Mouse (Mus musculus): ENCODE results near the gene Zmynd10. TPM values are rescaled to one million over a fixed set of nuclear protein-coding genes. Genes with fewer than 3 reads are reported as not detected.

The Zmynd10 gene
- total and polyA plus RNA-seq, 2 experiments from 2014 or later = 0.25 TPM; not detected in 1

- H3K27me3 ChIP-seq (ENCODE audit: control insufficient read depth, insufficient read depth, low read length) = 0 out of 2 replicates have a peak, but pooled peaks cover 12% of the 10 kb centered on the region
- no peak for TF ChIP-seq CTCF (IDR thresholded peaks at IDR 0.05; ENCODE audit: low read depth)
- TF ChIP-seq EP300 (IDR thresholded peaks at IDR 0.05; ENCODE audit: low read depth) = no peak
- DNase-seq (ENCODE audit: low spot score) = no peak
These were observed 2.4 kb downstream of the Zmynd10 start for GRCm38 (mm10) chr9:107549297-107550074.

GRCm38 (mm10) chr9:107550491-107551116, 3.5 kb downstream of the Zmynd10 start:
- DNase-seq (ENCODE audit: low spot score) = no peak
- Histone ChIP-seq H3K4me2 (ENCODE audit: low read depth, low read length) (peak overlapping the region; percentile 77), H3K4me1 (ENCODE audit: control insufficient read depth, insufficient read depth) (peaks cover 38% of the 10 kb centered on the region), H3K36me3 (replicated peaks; ENCODE audit: control insufficient read depth, insufficient read depth, low read length) (no peaks in the 10 kb centered on the region), H3K27me3 (ENCODE audit: control insufficient read depth, insufficient read depth, low read length) (0 out of 2 replicates have a peak, but pooled peaks cover 12% of the 10 kb centered on the region), H3K9me3 (replicated peaks; ENCODE audit: control insufficient read depth, low read length) (no peaks in the 10 kb centered on the region), H3K9ac (replicated peaks; ENCODE audit: low read depth, low read length) (peak overlapping the region; percentile 52; the same call in 1 of the 2 replicates), H3K27ac (ENCODE audit: low read depth) (no peak overlapping the region), H3K4me3 (ENCODE audit: low read depth, low read length) (peak overlapping the region; percentile 51)
- 57% methylated on average over 23 of the region's 23 CpGs for WGBS
- no peak for ATAC-seq (ENCODE audit: insufficient read depth, low read depth)
- TF ChIP-seq CTCF (IDR thresholded peaks at IDR 0.05; ENCODE audit: low read depth) (no peak), EP300 (IDR thresholded peaks at IDR 0.05; ENCODE audit: low read depth) (no peak)

More at GRCm38 (mm10) chr9:107549297-107550074, 2.4 kb downstream of the Zmynd10 start:
- H3K4me2 ChIP-seq (ENCODE audit: low read depth, low read length) = no peak overlapping the region
- 80% methylated on average over 20 of the region's 20 CpGs for WGBS
- peaks cover 5% of the 10 kb centered on the region; the same call in 1 of the 2 replicates for H3K36me3 ChIP-seq (replicated peaks; ENCODE audit: control insufficient read depth, insufficient read depth, low read length)
- H3K9ac ChIP-seq (replicated peaks; ENCODE audit: low read depth, low read length) = no peak overlapping the region
- ATAC-seq (ENCODE audit: insufficient read depth, low read depth) = no peak
- H3K9me3 ChIP-seq (replicated peaks; ENCODE audit: control insufficient read depth, low read length) = no peaks in the 10 kb centered on the region
- H3K4me1 ChIP-seq (ENCODE audit: control insufficient read depth, insufficient read depth) = peaks cover 38% of the 10 kb centered on the region
- no peak overlapping the region for H3K27ac ChIP-seq (ENCODE audit: low read depth)
- no peak overlapping the region for H3K4me3 ChIP-seq (ENCODE audit: low read depth, low read length)

- no peaks in the 10 kb centered on the region for H3K36me3 ChIP-seq (replicated peaks; ENCODE audit: control insufficient read depth, insufficient read depth, low read length)
- H3K27ac ChIP-seq (ENCODE audit: low read depth) = peak within 1 kb of the TSS; percentile 46; the same call in 1 of the 2 replicates
- H3K9me3 ChIP-seq (replicated peaks; ENCODE audit: control insufficient read depth, low read length) = no peaks in the 10 kb centered on the region
- DNase-seq (ENCODE audit: low spot score) (no peak), ATAC-seq (ENCODE audit: insufficient read depth, low read depth) (0 out of 2 replicates have a peak, but pooled peaks have one; percentile 4)
- H3K4me1 ChIP-seq (ENCODE audit: control insufficient read depth, insufficient read depth) = peaks cover 41% of the 10 kb centered on the region
- peak within 1 kb of the TSS; percentile 77 for H3K4me2 ChIP-seq (ENCODE audit: low read depth, low read length)
- TF ChIP-seq EP300 (IDR thresholded peaks at IDR 0.05; ENCODE audit: low read depth) = no peak
- TF ChIP-seq CTCF (IDR thresholded peaks at IDR 0.05; ENCODE audit: low read depth) = no peak
- H3K27me3 ChIP-seq (ENCODE audit: control insufficient read depth, insufficient read depth, low read length) = 0 out of 2 replicates have a peak, but pooled peaks cover 12% of the 10 kb centered on the region
- 2% methylated on average over 58 of the region's 63 CpGs for WGBS
- H3K9ac ChIP-seq (replicated peaks; ENCODE audit: low read depth, low read length) = peak within 1 kb of the TSS; percentile 52; the same call in 1 of the 2 replicates
- peak within 1 kb of the TSS; percentile 51 for H3K4me3 ChIP-seq (ENCODE audit: low read depth, low read length)
These were observed 4.2 kb downstream of the Zmynd10 start, which contains the start of gene Rassf1 for GRCm38 (mm10) chr9:107551117-107551889. Gene Rassf1, plus strand, starts transcription at chr9:107551555.

- Histone ChIP-seq H3K4me1 (ENCODE audit: control insufficient read depth, insufficient read depth) (peaks cover 41% of the 10 kb centered on the region), H3K27me3 (ENCODE audit: control insufficient read depth, insufficient read depth, low read length) (0 out of 2 replicates have a peak, but pooled peaks cover 12% of the 10 kb centered on the region), H3K4me2 (ENCODE audit: low read depth, low read length) (peak overlapping the region; percentile 77), H3K4me3 (ENCODE audit: low read depth, low read length) (peak overlapping the region; percentile 51), H3K9me3 (replicated peaks; ENCODE audit: control insufficient read depth, low read length) (no peaks in the 10 kb centered on the region), H3K9ac (replicated peaks; ENCODE audit: low read depth, low read length) (peak overlapping the region; percentile 52; the same call in 1 of the 2 replicates), H3K36me3 (replicated peaks; ENCODE audit: control insufficient read depth, insufficient read depth, low read length) (peaks cover 2% of the 10 kb centered on the region; the same call in 1 of the 2 replicates), H3K27ac (ENCODE audit: low read depth) (peak overlapping the region; percentile 46; the same call in 1 of the 2 replicates)
- WGBS = 27% methylated on average over 8 of the region's 8 CpGs
- no peak for DNase-seq (ENCODE audit: low spot score)
- TF ChIP-seq CTCF (IDR thresholded peaks at IDR 0.05; ENCODE audit: low read depth) (no peak), EP300 (IDR thresholded peaks at IDR 0.05; ENCODE audit: low read depth) (no peak)
- ATAC-seq (ENCODE audit: insufficient read depth, low read depth) = no peak
These were observed 4.8 kb downstream of the Zmynd10 start for GRCm38 (mm10) chr9:107551890-107552355.
